Mouse (Mus musculus): Measurements from ENCODE around the gene Tmem198. TPM values are rescaled to one million over a fixed set of nuclear protein-coding genes. Genes with fewer than 3 reads are reported as not detected.

Tmem198 gene
- total and polyA plus RNA-seq, 2 experiments from 2014 or later, result 36.4 to 69.3 TPM

DNA sequence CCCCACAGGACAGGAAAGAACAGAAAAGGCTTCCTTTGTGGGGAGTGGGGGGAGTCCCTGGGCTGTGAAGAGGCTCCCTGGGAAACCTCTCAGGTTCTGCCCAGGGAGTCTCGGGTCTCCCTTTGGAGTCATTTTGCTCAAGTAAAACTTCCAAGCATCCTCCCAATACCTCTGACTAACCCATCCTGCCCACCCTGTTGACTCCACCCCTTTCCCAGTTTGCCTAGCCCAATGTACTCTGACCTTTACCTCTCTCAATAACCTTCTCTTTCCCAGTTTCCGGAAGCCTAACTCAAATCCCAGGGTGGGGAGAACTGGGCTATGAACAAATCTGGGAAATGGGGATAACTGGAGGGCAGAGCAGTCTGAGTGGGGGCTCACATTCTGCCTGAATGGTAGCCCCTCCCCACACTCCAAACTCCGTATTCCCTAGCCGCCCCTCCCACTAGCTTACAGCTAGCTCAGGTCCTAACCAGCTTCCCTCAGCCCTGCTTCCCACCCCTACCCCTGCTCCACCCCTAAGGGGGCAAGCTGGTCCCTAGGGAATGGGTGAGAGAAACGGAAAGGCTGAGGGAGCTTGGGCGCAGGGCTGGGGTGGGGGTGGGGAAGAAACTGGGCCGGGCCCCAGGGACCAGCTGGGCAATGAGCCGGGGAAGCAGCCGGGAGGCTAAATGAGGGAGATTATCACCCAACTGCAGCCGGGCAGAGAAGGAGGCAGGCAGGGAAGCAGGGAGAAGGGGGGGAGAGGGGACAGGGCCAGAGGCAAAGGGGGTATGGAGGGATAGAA lies 31.9 kb upstream of the Tmem198 start:
- H3K27ac ChIP-seq, result no peak overlapping the region
- WGBS, result 8% methylated on average over 10 of the region's 10 CpGs
- no peak overlapping the region for H3K4me3 ChIP-seq (ENCODE audit: low read length)
- DNase-seq (ENCODE audit: low spot score) (peak; percentile 48), ATAC-seq (0 out of 2 replicates have a peak, but pooled peaks have one; percentile 0)
- peaks cover 22% of the 10 kb centered on the region for H3K27me3 ChIP-seq (ENCODE audit: insufficient read depth, low read length)
- no peak for TF ChIP-seq CTCF (IDR thresholded peaks at IDR 0.05; ENCODE audit: low read depth)
- peak overlapping the region; percentile 33 for H3K4me2 ChIP-seq (ENCODE audit: low read depth, low read length)
- H3K9ac ChIP-seq (replicated peaks; ENCODE audit: low read length), result no peak overlapping the region
- H3K4me1 ChIP-seq (ENCODE audit: insufficient read depth, low read length), result peaks cover 51% of the 10 kb centered on the region
- no peaks in the 10 kb centered on the region for H3K36me3 ChIP-seq (ENCODE audit: insufficient read depth, low read length)
- no peaks in the 10 kb centered on the region for H3K9me3 ChIP-seq (ENCODE audit: low read length)

DNA sequence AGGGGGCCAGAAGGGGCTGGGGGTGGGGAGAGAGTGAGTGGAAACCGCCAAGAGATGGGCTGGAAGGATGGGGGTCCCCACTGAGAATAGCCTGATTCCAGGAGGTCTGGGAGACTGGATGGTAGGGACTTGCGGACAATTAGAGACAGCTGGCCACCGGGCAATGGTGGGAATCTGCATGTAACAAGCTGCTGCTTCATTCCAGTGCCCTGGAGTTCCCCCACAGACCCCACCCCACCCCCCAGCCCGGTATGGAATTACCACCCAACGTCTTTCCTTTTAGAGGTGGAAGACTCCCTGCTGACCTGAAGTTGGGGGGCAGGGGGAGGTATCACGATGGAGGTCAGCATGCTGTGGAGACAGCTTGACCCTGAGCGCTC lies 31.3 kb upstream of the Tmem198 start:
- no peak for TF ChIP-seq CTCF (IDR thresholded peaks at IDR 0.05; ENCODE audit: low read depth)
- WGBS, result 7% methylated on average over 7 of the region's 7 CpGs
- no peaks in the 10 kb centered on the region for H3K9me3 ChIP-seq (ENCODE audit: low read length)
- H3K36me3 ChIP-seq (ENCODE audit: insufficient read depth, low read length), result no peaks in the 10 kb centered on the region
- no peak overlapping the region for H3K4me3 ChIP-seq (ENCODE audit: low read length)
- H3K4me2 ChIP-seq (ENCODE audit: low read depth, low read length), result peak overlapping the region; percentile 33
- H3K4me1 ChIP-seq (ENCODE audit: insufficient read depth, low read length), result peaks cover 46% of the 10 kb centered on the region
- ATAC-seq (no peak), DNase-seq (ENCODE audit: low spot score) (no peak)
- H3K27ac ChIP-seq, result no peak overlapping the region
- H3K9ac ChIP-seq (replicated peaks; ENCODE audit: low read length), result no peak overlapping the region
- H3K27me3 ChIP-seq (ENCODE audit: insufficient read depth, low read length), result peaks cover 22% of the 10 kb centered on the region

DNA sequence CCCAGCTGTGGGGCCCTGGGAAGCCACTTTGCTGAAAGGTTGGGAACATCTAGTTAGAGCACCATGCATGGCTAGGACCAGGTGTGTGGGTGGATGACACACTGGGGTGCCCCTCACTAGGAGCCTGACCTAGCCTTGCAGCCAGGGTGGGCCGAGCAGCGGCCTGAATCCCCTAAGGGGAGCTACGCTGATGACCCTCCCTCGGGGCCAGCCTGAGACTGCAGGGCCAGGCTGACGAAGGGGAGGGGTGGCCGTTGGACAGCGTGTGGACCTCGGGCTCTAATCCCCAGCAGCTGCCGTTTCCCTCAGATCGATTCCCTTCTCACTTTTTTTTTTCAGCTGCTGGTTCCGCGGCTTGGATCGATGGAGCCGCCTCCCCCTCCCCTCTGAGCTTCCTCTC lies 30.4 kb upstream of the Tmem198 start:
- Histone ChIP-seq H3K9me3 (ENCODE audit: low read length) (no peaks in the 10 kb centered on the region), H3K27ac (no peak overlapping the region), H3K9ac (replicated peaks; ENCODE audit: low read length) (no peak overlapping the region), H3K27me3 (ENCODE audit: insufficient read depth, low read length) (peaks cover 22% of the 10 kb centered on the region), H3K4me2 (ENCODE audit: low read depth, low read length) (peak overlapping the region; percentile 66), H3K4me1 (ENCODE audit: insufficient read depth, low read length) (peaks cover 38% of the 10 kb centered on the region), H3K36me3 (ENCODE audit: insufficient read depth, low read length) (no peaks in the 10 kb centered on the region), H3K4me3 (ENCODE audit: low read length) (no peak overlapping the region)
- no peak for TF ChIP-seq CTCF (IDR thresholded peaks at IDR 0.05; ENCODE audit: low read depth)
- DNase-seq (ENCODE audit: low spot score), result no peak
- no peak for ATAC-seq
- 5% methylated on average over 13 of the region's 14 CpGs for WGBS

DNA sequence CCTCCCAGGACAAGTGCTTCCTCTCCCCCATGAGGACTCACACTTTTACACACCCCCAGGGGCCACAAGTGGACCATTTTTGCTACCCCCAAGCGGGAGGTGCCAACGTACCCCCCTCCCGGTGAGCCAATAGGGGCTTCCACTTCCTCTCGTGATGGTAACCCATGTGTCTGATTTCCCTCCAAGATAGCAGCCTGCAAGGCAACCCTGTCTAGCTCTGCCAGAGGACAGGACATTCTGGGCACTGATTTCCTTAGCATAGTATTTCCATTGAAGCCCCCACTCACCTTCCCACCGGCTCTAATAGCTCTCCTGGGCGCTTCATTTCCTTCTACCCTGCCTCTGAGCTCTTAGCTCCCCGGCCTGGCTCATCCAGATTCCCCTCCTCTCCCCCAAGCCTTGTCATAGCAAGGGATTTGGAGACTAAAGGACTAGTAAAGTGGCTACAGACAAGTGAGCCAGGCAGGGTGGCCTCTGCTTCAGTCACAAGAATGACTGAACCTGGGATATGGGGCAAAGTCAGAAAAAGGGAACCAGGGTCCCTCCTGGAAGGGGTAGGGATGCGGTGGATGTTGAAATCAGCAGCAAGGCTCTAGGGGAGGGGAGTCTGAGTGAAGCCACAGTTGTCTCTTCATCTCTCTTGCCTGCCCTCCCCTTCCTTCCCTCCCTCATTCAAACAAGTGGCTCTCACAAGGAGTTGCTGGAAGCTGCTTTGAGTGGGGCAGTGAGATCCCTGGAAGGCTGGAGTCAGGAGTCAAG lies 29.8 kb upstream of the Tmem198 start:
- Histone ChIP-seq H3K4me3 (ENCODE audit: low read length) (peak overlapping the region; percentile 33), H3K9ac (replicated peaks; ENCODE audit: low read length) (no peak overlapping the region), H3K36me3 (ENCODE audit: insufficient read depth, low read length) (no peaks in the 10 kb centered on the region), H3K4me1 (ENCODE audit: insufficient read depth, low read length) (peaks cover 31% of the 10 kb centered on the region), H3K27ac (no peak overlapping the region), H3K9me3 (ENCODE audit: low read length) (no peaks in the 10 kb centered on the region), H3K4me2 (ENCODE audit: low read depth, low read length) (peak overlapping the region; percentile 66), H3K27me3 (ENCODE audit: insufficient read depth, low read length) (peaks cover 22% of the 10 kb centered on the region)
- TF ChIP-seq CTCF (IDR thresholded peaks at IDR 0.05; ENCODE audit: low read depth), result no peak
- WGBS, result 10% methylated on average over 8 of the region's 8 CpGs
- DNase-seq (ENCODE audit: low spot score), result no peak
- no peak for ATAC-seq

DNA sequence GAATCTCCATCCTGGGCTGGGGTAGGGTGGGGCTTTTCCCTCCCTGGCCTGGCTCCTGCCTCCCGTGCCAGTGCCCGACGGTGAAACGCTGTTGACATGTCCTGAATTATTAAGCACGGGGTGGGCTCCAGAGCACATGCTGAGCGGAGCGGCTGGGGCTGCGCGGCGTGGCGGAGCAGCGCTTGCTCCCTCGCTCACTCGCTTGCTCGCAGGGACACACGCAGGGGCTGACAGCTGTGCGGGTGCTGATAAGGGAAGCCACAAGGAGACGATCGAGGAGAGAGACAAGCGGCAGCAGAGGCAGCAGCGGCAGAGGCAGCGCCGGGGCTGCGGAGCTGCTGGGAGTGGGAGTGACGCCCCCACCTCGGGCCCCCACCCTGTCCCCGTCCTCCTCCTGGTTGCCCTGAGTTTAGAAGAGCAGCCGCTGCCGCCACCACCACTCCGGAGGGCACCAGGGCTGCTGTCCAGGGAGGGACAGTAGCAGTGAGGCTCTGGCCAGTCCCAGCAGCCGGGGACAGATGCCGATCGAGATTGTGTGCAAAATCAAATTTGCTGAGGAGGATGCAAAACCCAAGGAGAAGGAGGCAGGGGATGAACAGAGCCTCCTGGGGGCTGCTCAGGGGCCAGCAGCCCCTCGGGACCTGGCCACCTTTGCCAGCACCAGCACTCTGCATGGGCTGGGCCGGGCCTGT lies 28.9 kb upstream of the Tmem198 start, which contains the start of gene Asic4:
TSS of gene Asic4 (plus strand) at position 123 of the 692 bp plus-strand sequence.
- no peak for TF ChIP-seq CTCF (IDR thresholded peaks at IDR 0.05; ENCODE audit: low read depth)
- Histone ChIP-seq H3K36me3 (ENCODE audit: insufficient read depth, low read length) (no peaks in the 10 kb centered on the region), H3K9ac (replicated peaks; ENCODE audit: low read length) (peak within 1 kb of the TSS; percentile 45), H3K9me3 (ENCODE audit: low read length) (no peaks in the 10 kb centered on the region), H3K4me2 (ENCODE audit: low read depth, low read length) (peak within 1 kb of the TSS; percentile 66), H3K27ac (peak within 1 kb of the TSS; percentile 36; the same call in 1 of the 2 replicates), H3K4me3 (ENCODE audit: low read length) (peak within 1 kb of the TSS; percentile 33), H3K27me3 (ENCODE audit: insufficient read depth, low read length) (peaks cover 22% of the 10 kb centered on the region), H3K4me1 (ENCODE audit: insufficient read depth, low read length) (peaks cover 30% of the 10 kb centered on the region)
- WGBS, result 2% methylated on average over 35 of the region's 35 CpGs
- DNase-seq (ENCODE audit: low spot score) (peak; percentile 56), ATAC-seq (no peak)

DNA sequence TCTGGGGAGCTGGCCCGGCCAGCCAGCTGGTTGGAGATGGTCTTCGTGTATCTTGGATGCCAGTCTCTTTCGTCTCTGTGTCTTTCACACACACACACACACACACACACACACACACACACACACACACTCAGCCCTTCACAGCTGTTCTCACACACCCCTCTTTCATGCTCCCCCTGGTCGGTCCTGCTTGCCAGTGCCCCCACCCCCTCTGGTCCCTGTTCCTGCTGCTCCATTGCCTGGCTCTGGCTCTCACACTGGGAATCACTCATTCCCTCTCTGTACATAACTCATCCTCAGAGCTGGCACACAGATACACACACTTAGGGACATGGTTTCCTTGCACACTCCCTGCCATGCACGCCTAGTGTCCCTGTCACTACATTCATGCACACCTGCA lies 27.4 kb upstream of the Tmem198 start:
- no peak for TF ChIP-seq CTCF (IDR thresholded peaks at IDR 0.05; ENCODE audit: low read depth)
- H3K9me3 ChIP-seq (ENCODE audit: low read length), result no peaks in the 10 kb centered on the region
- no peak for DNase-seq (ENCODE audit: low spot score)
- peak overlapping the region; percentile 66; the same call in 1 of the 2 replicates for H3K4me2 ChIP-seq (ENCODE audit: low read depth, low read length)
- peaks cover 22% of the 10 kb centered on the region for H3K4me1 ChIP-seq (ENCODE audit: insufficient read depth, low read length)
- 49% methylated on average over 5 of the region's 5 CpGs for WGBS
- H3K27me3 ChIP-seq (ENCODE audit: insufficient read depth, low read length), result peaks cover 21% of the 10 kb centered on the region; the same call in 1 of the 2 replicates
- H3K4me3 ChIP-seq (ENCODE audit: low read length), result no peak overlapping the region
- no peaks in the 10 kb centered on the region for H3K36me3 ChIP-seq (ENCODE audit: insufficient read depth, low read length)
- H3K27ac ChIP-seq, result peak overlapping the region; percentile 36; the same call in 1 of the 2 replicates
- H3K9ac ChIP-seq (replicated peaks; ENCODE audit: low read length), result no peak overlapping the region
- ATAC-seq, result no peak
